Mouse (Mus musculus) neural tube, embryonic 14.5 days (tissue): ENCODE results near the gene Nmur2. TPM values are rescaled to one million over a fixed set of nuclear protein-coding genes. Genes with fewer than 3 reads are reported as not detected.

Experiments
- ATAC-seq: fragments of 200-750 bp; cut with Nextera tagmentation; 2 replicates; pipeline ENCODE4 v1.8.0; 2017; ENCODE audit warnings: low read depth, mild to moderate bottlenecking, moderate TSS enrichment, moderate library complexity
- H3K27ac ChIP-seq: fragments of 300-500 bp; sonication (generic); 2 replicates; pipeline ENCODE4 v1.5.1; 2014; ENCODE audit warnings: low read depth, mild to moderate bottlenecking, control low read depth, low read length, moderate library complexity, mixed read lengths
- H3K27me3 ChIP-seq: fragments of 300-500 bp; sonication (generic); 2 replicates; pipeline ENCODE4 v1.6.1; 2014; ENCODE audit warnings: low read length; ENCODE audit not compliant: control insufficient read depth, insufficient read depth
- H3K36me3 ChIP-seq: fragments of 300-500 bp; sonication (generic); 2 replicates; pipeline ENCODE4 v1.6.1; 2014; ENCODE audit warnings: low read length, mixed read lengths; ENCODE audit not compliant: control insufficient read depth, insufficient read depth
- H3K4me1 ChIP-seq: fragments of 300-500 bp; sonication (generic); 2 replicates; pipeline ENCODE4 v1.6.1; 2014; ENCODE audit warnings: low read length; ENCODE audit not compliant: control insufficient read depth, insufficient read depth
- H3K4me2 ChIP-seq: fragments of 300-500 bp; sonication (generic); 2 replicates; pipeline ENCODE4 v1.6.1; 2014; ENCODE audit warnings: mild to moderate bottlenecking, low read depth, low read length, control low read depth
- H3K4me3 ChIP-seq: fragments of 300-500 bp; sonication (generic); 2 replicates; pipeline ENCODE4 v1.5.1; 2014; ENCODE audit warnings: low read depth, low read length, control low read depth, mixed read lengths
- H3K9ac ChIP-seq: fragments of 300-500 bp; sonication (generic); replicated peaks from 2 replicates; pipeline ENCODE4 v1.6.1; 2014; ENCODE audit warnings: low read depth, mild to moderate bottlenecking, control low read depth, low read length, mixed read lengths
- H3K9me3 ChIP-seq: fragments of 300-500 bp; sonication (generic); 2 replicates; pipeline ENCODE4 v1.6.1; 2016; ENCODE audit warnings: low read length; ENCODE audit not compliant: control insufficient read depth
- WGBS: fragments of 180-500 bp; shearing (Covaris S2); extraction: QIAGEN DNeasy Blood & Tissue Kit; methylation state at CpG from one replicate; pipeline ENCODE4 v1.1.7; 2014; 5-methylcytosine and 5-hydroxymethylcytosine counted together
- polyA plus RNA-seq: library from polyadenylated mRNA; unstranded; fragments of >200 nt; fragmentation: Nextera tagmentation; extraction: Ambion mirVana; gene quantifications from 2 replicates; pipeline ENCODE4 v1.2.1, GENCODE M21; 2014

Gene Nmur2
- polyA plus RNA-seq, 1 experiment from 2014 or later = 0.35 TPM

GRCm38 (mm10) chr11:55978146-55978545 lies 62.7 kb downstream of the Nmur2 start:
- Histone ChIP-seq H3K9me3 (no peaks in the 10 kb centered on the region), H3K4me1 (no peaks in the 10 kb centered on the region; the same call in 1 of the 2 replicates), H3K27me3 (no peaks in the 10 kb centered on the region), H3K9ac (no peak overlapping the region), H3K4me2 (no peak overlapping the region), H3K4me3 (no peak overlapping the region), H3K27ac (no peak overlapping the region), H3K36me3 (no peaks in the 10 kb centered on the region)
- ATAC-seq = no peak
- 60% methylated on average over 6 of the region's 6 CpGs for WGBS
